Mouse (Mus musculus) heart, postnatal 10 days (tissue): ENCODE data around the gene Kcne1l. TPM values are rescaled to one million over a fixed set of nuclear protein-coding genes. Genes with fewer than 3 reads are reported as not detected.

Source experiments
- DNase-seq, 2 experiments: peaks; one replicate each; pipeline ENCODE4 v3.0.0; 2021
- intact Hi-C: fragments of 180-260 bp; cut with DNase I; formaldehyde crosslinking; loops from one replicate; pipeline ENCODE4 v1.15.1; 2025
- total RNA-seq, 2 experiments: library from RNA; stranded (reverse); gene quantifications; 2 replicates each; pipeline ENCODE4 v1.2.3; 2021

The Kcne1l gene
- total RNA-seq: 1 to 10 TPM; 1.3 to 2.0 TPM

- no peak for DNase-seq
- intact Hi-C loops: no loop called here
Observed at GRCm38 (mm10) chrX:142305869-142306581, at the start of gene Kcne1l. Kcne1l (minus strand) TSS chrX:142306294.

- intact Hi-C loops: no loop called here
- no peak for DNase-seq
Observed at GRCm38 (mm10) chrX:142336207-142336606, 30.1 kb upstream of the Kcne1l start.

DNA sequence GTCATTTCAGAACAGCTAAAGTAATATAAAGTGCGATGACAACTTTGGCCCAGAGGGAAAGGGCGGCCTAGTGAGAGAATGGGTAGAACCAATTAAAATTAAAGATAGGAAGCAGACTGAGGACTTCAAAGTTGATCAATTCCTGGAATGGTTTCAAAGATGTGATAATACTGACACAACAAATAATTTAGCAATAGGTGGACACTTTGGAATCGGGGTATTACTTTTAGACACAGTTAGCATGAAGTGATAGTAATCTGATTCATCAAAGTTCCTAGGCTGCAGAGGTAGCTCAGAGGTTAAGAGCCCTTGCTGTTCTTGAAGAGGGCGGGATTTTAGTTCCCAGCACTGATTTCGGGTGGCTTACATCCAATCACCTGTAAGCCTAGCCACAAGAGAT is 29.4 kb upstream of the Kcne1l start:
- intact Hi-C loops: no loop called here
- no peak for DNase-seq

DNA sequence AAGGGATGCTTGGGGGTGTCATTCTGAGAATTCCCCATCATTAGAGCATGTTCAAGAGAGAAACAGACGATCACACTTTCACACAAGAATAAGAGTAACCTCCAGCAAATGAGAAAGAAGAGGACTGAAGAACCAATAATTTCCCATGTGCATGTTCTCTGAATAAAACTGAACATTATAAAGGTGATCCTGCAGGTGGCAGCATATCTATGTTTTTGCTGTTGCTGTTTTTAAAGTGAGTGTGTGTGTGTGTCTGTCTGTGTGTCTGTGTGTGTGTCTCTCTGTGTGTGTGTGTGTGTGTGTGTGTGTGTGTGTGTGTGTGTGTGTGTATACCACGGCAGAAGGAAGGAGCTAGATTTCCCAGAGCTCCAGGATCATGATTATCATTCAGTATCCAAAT is 19.7 kb upstream of the Kcne1l start:
- DNase-seq: peak in 1 of 2 experiments; percentile 38
- intact Hi-C loops: loop anchor here (5.0 kb wide), 1 partner anchor 207 kb away; no protein-coding TSS in a partner anchor

DNA sequence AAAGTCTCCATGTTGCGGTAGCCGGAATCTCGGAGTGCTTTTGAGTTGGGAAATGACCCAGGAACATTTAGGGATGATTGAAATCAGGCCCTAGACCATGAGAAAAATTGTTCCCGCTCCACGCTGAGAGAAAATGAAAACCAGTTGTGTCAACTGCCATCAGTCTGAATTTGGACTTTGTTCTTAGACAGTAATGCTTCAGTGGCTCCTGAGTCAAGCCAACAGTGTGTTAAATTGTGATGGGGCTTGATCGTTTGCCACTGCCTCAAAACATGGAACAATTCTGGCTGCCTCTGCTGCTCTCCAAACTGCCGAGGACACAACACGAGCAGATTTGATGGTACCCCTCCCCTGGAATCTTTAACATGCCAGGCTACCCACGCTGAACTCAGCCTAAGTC is 10.0 kb upstream of the Kcne1l start:
- intact Hi-C loops: no loop called here
- DNase-seq: no peak

DNA sequence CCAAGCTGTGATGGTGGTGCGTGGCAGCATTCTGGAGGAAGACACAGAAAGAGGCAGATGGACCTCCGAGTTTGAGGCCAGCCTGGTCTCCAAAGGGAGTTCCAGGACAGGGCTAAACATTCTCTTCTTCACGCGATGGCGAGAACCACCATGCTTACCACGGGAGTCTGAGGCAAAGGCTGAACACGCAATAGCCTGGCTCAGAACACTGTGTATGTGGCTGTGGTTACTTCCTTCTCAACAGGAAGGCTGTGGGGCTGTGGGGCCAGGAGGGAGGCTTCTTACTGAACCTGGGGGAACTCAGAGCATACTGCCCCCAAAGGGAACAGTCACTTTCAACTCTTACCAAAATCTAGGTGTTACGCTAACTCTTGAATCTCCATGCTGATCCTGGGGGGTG is 9.2 kb upstream of the Kcne1l start:
- intact Hi-C loops: no loop called here
- DNase-seq: no peak

DNA sequence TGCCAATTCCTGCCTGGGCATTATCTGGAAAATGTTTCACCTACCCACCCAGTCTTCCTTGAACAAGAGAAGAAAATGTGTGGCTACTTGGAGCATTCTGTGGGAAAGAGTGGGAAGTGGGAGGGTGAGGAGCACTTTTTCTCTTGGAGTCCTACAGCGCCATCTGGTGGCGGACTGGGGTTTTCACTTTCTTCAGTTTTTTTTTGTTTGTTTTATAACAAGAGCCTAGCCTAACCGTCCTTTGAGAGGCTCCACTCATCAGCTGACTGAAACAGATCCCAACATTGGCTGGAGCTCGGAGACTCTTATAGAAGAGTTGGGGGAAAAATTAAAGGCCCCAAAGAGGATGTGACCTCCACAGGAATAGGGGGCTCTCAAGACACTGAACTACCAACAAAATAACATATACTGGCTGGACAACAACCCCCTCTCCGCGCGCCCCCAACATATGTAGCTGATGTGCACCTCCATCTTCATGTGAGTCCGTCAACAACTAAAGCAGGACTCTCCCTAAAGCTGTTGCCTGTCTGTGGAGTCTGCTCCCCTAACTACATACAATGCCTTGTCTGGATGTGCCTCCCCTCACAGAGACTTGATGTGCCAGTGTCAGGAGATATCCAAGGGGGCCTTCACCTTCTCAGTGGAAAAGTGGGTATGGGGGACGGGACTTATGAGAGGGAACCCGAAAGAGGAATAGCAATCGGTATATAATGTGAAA is 8.4 kb upstream of the Kcne1l start:
- DNase-seq: peak; percentile 58 to 79
- intact Hi-C loops: loop anchor here (1.0 to 5.0 kb wide), 2 partner anchors 77 to 114 kb away; no protein-coding TSS in a partner anchor

DNA sequence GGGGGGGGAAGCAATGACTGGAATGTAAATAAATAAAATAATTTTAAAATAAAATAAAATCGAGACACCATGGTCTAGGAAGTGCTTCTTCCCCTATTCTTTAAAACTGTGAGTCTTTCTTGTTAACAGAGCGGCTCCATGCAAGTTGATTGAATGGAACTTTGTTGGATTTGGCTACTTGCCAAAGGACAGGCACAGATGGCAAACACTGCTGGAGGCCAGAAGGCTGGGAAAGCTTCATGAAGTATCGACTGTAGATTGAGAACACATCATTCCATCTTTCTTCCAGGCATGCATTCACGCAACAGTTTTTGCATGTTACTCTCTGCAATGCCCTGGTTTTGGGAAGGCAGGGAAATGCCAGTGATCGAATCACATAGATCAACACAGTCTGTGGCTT is 4.3 kb upstream of the Kcne1l start:
- intact Hi-C loops: loop anchor here (5.0 kb wide), 1 partner anchor 73 kb away; no protein-coding TSS in a partner anchor
- DNase-seq: no peak

DNA sequence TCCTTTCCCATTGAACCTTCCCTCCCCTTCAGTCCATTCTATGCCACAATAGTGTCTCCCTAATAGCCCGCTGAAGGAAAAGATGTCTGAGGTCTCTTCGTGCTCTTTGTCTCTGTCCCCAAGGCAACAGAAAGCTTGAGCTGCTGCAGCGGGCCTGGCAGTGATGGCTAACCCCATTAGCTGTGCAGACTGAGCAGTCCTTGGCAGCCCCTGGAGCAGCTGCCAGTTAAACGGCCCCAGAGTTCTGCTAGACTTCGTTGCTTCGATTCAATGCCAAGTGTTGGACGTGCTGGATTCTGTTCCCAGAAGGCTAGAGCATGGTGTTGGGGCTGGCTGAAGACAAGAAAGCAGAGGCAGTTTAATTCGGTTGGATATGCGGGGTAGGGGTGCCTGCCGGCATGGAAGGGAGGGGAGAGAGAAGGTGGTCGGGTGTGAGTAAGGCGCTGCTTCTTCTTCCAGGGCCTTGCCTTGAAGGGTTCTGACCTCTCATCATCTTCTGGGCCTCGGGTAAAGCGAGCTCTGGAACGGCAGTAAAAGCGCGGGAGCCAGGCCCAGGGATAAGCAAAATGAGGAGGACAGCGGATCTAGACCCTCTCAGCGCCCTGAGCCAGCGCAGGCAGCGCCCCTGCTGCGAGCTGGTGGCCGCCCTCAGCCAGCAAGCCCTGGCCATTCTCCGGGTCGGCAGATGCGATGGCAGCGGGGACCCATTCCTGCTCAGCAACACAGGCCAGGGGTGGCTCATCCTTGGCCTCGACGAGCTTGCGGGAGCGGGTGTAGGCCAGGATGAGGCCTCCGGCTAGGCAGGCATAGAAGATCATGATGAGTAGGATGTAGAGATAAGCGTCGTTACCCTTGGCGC is 855 bp downstream of the Kcne1l start:
- no peak for DNase-seq
- intact Hi-C loops: no loop called here

- intact Hi-C loops: no loop called here
- DNase-seq: no peak
Observed at GRCm38 (mm10) chrX:142304592-142304991, 1.5 kb downstream of the Kcne1l start.

DNA sequence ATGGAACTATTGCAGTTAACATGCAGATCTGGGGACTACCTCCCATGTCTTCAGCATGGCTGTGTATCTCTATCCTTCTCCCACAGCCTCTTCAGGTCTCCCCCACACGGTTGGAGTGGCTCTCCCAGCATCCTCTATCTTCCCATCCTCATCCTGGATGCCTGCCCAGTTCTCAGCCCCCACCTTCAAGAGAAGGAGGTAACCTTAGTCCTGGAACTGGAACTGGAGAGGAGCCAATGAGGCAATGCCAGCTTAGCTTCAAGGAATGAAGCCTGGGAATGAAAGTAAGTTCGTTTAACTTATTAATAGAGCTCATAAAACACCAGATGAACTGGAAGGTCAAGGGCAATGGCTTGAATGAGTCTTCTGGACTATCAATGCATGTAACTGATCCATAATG is 2.6 kb downstream of the Kcne1l start:
- no peak for DNase-seq
- intact Hi-C loops: no loop called here

DNA sequence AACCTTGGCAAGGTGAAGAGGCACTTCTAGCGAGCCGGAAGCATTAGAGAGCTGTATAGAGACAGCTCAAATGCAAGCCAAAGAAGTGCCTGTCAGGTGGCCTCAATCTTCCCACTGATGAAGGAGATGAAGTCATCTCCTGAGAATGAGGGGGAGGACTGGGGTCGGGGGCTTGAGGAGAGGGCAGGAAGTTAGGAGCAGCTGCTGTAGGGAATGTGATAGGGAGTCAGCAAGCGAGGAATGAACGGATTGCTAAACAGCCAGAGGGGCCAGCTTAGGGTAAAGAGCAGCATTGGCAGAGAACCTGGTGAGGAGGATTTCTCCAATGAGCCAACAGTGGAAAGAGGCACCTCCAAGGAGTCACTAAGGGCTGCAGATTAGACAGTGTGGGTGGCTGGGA is 20.2 kb downstream of the Kcne1l start:
- DNase-seq: peak in 1 of 2 experiments; percentile 1
- intact Hi-C loops: no loop called here

- intact Hi-C loops: no loop called here
- no peak for DNase-seq
Observed at GRCm38 (mm10) chrX:142276573-142276972, 29.5 kb downstream of the Kcne1l start.

DNA sequence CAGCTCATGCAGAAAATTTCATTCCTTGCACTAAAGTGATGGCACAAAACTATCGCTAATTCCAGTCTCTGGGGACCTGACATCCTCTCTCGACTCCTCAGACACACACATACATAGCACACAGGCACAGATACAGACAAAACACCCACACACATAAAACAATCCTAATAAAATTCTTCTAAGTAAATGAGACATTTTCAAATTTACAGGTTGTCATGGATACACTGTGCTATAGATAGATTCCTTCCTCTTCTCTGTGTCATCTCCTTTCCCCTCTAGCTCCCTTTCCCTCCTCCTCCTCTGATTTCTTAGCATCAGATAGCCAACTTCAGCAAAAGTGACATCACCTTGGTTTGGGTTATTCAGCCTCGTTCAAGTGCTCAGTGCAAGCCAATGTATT is 30.1 kb downstream of the Kcne1l start:
- DNase-seq: no peak
- intact Hi-C loops: no loop called here

Other genes starting within 250 kb of the Kcne1l start
- not detected for gene Gucy2f, start 109.4 kb downstream of the Kcne1l start, total RNA-seq
- 1 to 10 TPM; 5.9 to 6.0 TPM for gene Nxt2, start 79.5 kb downstream of the Kcne1l start, total RNA-seq
- 10 to 100 TPM; 15.6 to 16.0 TPM for gene Acsl4, start 84.2 kb upstream of the Kcne1l start, total RNA-seq